Mouse (Mus musculus): ENCODE measurements around the gene Ist1. TPM values are rescaled to one million over a fixed set of nuclear protein-coding genes. Genes with fewer than 3 reads are reported as not detected.

Gene Ist1
- polyA plus RNA-seq, 1 experiment from 2014 or later = 104 TPM

GRCm38 (mm10) chr8:109647331-109647730, 45.7 kb downstream of the Ist1 start:
- ChIA-PET CTCF (interaction anchor here (1.0 kb wide), 1 partner anchor 15 kb away, joined by 3 read pairs; no protein-coding TSS in a partner anchor), POLR2A (interaction anchor here (1.7 kb wide), 1 partner anchor 18 kb away, joined by 3 read pairs; no protein-coding TSS in a partner anchor)
- TF ChIP-seq CTCF (IDR thresholded peaks at IDR 0.05) = no peak
- DNase-seq (ENCODE audit: low read depth, low spot score) (no peak), ATAC-seq (no peak)
- H3K27me3 ChIP-seq = peaks cover 19% of the 10 kb centered on the region
- in situ Hi-C loops (cut with MboI; ENCODE audit: low pct_unique_long_range_greater_than_20kb) = no loop called here

- in situ Hi-C loops (cut with MboI; ENCODE audit: low pct_unique_long_range_greater_than_20kb) = no loop called here
- ATAC-seq (no peak), DNase-seq (ENCODE audit: low read depth, low spot score) (no peak)
- ChIA-PET CTCF (interaction anchor here (1.2 kb wide), 1 partner anchor 14 kb away, joined by 4 read pairs; no protein-coding TSS in a partner anchor), POLR2A (no interaction called here)
- peaks cover 20% of the 10 kb centered on the region for H3K27me3 ChIP-seq
- no peak for TF ChIP-seq CTCF (IDR thresholded peaks at IDR 0.05)
Measured at GRCm38 (mm10) chr8:109641236-109641635, 51.8 kb downstream of the Ist1 start.

GRCm38 (mm10) chr8:109640410-109640809, 52.6 kb downstream of the Ist1 start:
- POLR2A ChIA-PET = no interaction called here
- in situ Hi-C loops (cut with MboI; ENCODE audit: low pct_unique_long_range_greater_than_20kb) = no loop called here
- peaks cover 23% of the 10 kb centered on the region for H3K27me3 ChIP-seq
- no peak for TF ChIP-seq CTCF (IDR thresholded peaks at IDR 0.05)
- ATAC-seq (no peak), DNase-seq (ENCODE audit: low read depth, low spot score) (no peak)
- CTCF ChIA-PET = interaction anchor here (0.6 kb wide), 1 partner anchor 66 kb away, joined by 3 read pairs; no protein-coding TSS in a partner anchor

- peaks cover 23% of the 10 kb centered on the region for H3K27me3 ChIP-seq
- ChIA-PET POLR2A (no interaction called here), CTCF (no interaction called here)
- ATAC-seq (no peak), DNase-seq (ENCODE audit: low read depth, low spot score) (no peak)
- in situ Hi-C loops (cut with MboI; ENCODE audit: low pct_unique_long_range_greater_than_20kb) = no loop called here
- TF ChIP-seq CTCF (IDR thresholded peaks at IDR 0.05) = no peak
Measured at GRCm38 (mm10) chr8:109638851-109639250, 54.2 kb downstream of the Ist1 start.

GRCm38 (mm10) chr8:109635146-109635545, 57.9 kb downstream of the Ist1 start:
- in situ Hi-C loops (cut with MboI; ENCODE audit: low pct_unique_long_range_greater_than_20kb) = no loop called here
- POLR2A ChIA-PET = interaction anchor here (0.6 kb wide), 1 partner anchor 15 kb away, joined by 3 read pairs; no protein-coding TSS in a partner anchor
- peaks cover 21% of the 10 kb centered on the region for H3K27me3 ChIP-seq
- no peak for TF ChIP-seq CTCF (IDR thresholded peaks at IDR 0.05)
- DNase-seq (ENCODE audit: low read depth, low spot score) = no peak
- ATAC-seq = no peak
- CTCF ChIA-PET = no interaction called here

GRCm38 (mm10) chr8:109632498-109632897, 60.6 kb downstream of the Ist1 start:
- ChIA-PET CTCF (no interaction called here), POLR2A (no interaction called here)
- TF ChIP-seq CTCF (IDR thresholded peaks at IDR 0.05) = no peak
- ATAC-seq (no peak), DNase-seq (ENCODE audit: low read depth, low spot score) (no peak)
- in situ Hi-C loops (cut with MboI; ENCODE audit: low pct_unique_long_range_greater_than_20kb) = no loop called here
- H3K27me3 ChIP-seq = peaks cover 10% of the 10 kb centered on the region

- ATAC-seq (no peak), DNase-seq (ENCODE audit: low read depth, low spot score) (no peak)
- in situ Hi-C loops (cut with MboI; ENCODE audit: low pct_unique_long_range_greater_than_20kb) = no loop called here
- ChIA-PET POLR2A (no interaction called here), CTCF (no interaction called here)
- peaks cover 7% of the 10 kb centered on the region for H3K27me3 ChIP-seq
- TF ChIP-seq CTCF (IDR thresholded peaks at IDR 0.05) = no peak
Measured at GRCm38 (mm10) chr8:109628638-109629037, 64.4 kb downstream of the Ist1 start.

Other genes starting within 250 kb of the Ist1 start
- not detected for gene Pmfbp1, start 199.2 kb downstream of the Ist1 start, polyA plus RNA-seq (2021)
- 39.9 TPM for gene Dhx38, start 127.4 kb downstream of the Ist1 start, polyA plus RNA-seq (2021)
- gene Txnl4b, start 127.4 kb downstream of the Ist1 start, polyA plus RNA-seq (2021) = 14.8 TPM
- 0.45 TPM for gene Hp, start 114.1 kb downstream of the Ist1 start, polyA plus RNA-seq (2021)
- gene Dhodh, start 84.6 kb downstream of the Ist1 start, polyA plus RNA-seq (2021) = 14.3 TPM
- 0.45 TPM for gene Pkd1l3, start 78.7 kb downstream of the Ist1 start, polyA plus RNA-seq (2021)
- 28.7 TPM for gene Zfp821, start 12.3 kb upstream of the Ist1 start, polyA plus RNA-seq (2021)
- 40.5 TPM for gene Atxn1l, start 44.5 kb upstream of the Ist1 start, polyA plus RNA-seq (2021)
- 104 TPM for gene Ap1g1, start 85.3 kb upstream of the Ist1 start, polyA plus RNA-seq (2021)
- 11.1 TPM for gene Phlpp2, start 175.3 kb upstream of the Ist1 start, polyA plus RNA-seq (2021)

All from Patski (cell line).